11 mouse cellular contexts compared by ENCODE assay signal in the genomic region with DNA sequence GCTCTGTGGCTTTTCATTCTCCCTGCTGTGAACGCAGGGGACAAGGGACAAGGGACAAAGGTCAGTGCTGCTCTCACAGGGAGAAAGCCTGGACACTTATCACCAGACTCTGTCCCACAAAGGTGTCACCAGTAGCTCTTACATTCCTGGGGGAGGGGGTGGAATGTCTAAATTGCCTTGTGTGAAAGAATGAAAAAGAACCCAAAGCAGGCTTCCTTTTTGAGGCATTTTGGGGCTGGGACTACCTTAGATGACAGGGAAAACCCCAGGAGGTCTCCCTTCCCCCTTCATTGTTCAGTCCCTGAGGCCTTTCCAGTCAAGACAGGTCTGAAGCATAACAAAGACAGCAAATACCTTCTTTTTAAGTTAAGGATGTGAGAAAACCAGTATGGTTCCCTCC. TPM values are rescaled to one million over a fixed set of nuclear protein-coding genes. Genes with fewer than 3 reads are reported as not detected.
DNase-seq lines count a peak whose midpoint lies in the region; ATAC-seq and TF ChIP-seq lines count a peak whose summit lies in the region.
"Had no signal": no experiment of that assay in that cellular context is flagged by ENCODE, and none has a peak within 500 bp of the region (broad histone marks: within the 10 kb centered on the region; RNA-seq: fewer than 3 reads in every experiment).

No protein-coding gene starts in this region.

- H3K4me2 ChIP-seq in liver, embryonic 12.5 days = no peak overlapping the region
- H3K4me2 ChIP-seq in kidney, embryonic 14.5 days (replicated peaks; ENCODE audit: low read depth, low read length) = no peak overlapping the region

- no peak overlapping the region for H3K4me3 ChIP-seq in liver, embryonic 12.5 days
- no peak overlapping the region for H3K4me3 ChIP-seq in bone marrow, adult 2 months (replicated peaks; ENCODE audit: control insufficient read depth, low read depth, low read length)
- H3K4me3 ChIP-seq in kidney, embryonic 14.5 days (ENCODE audit: low read length) = no peak overlapping the region
- no peak overlapping the region for H3K4me3 ChIP-seq in small intestine, adult 2 months (ENCODE audit: low read depth, low read length)

- H3K27ac ChIP-seq in liver, embryonic 12.5 days = peak overlapping the region; percentile 7; the same call in 1 of the 2 replicates
- peak overlapping the region; percentile 58 for H3K27ac ChIP-seq in bone marrow, adult 2 months (ENCODE audit: control insufficient read depth, insufficient read depth, low read depth, low read length, poor library complexity)
- 0 out of 2 replicates have a peak overlapping the region, but pooled peaks have one; percentile 43 for H3K27ac ChIP-seq in kidney, embryonic 14.5 days (ENCODE audit: low read depth, low read length)
- H3K27ac ChIP-seq in small intestine, adult 2 months (ENCODE audit: insufficient read depth, low read depth, low read length) = peak overlapping the region; percentile 84

- no peak for ATAC-seq in liver, embryonic 12.5 days
- 0 out of 2 replicates have a peak, but pooled peaks have one; percentile 5 for ATAC-seq in kidney, embryonic 14.5 days (ENCODE audit: low FRiP score, low TSS enrichment)
- ATAC-seq: forebrain, postnatal 0 days had no signal

- DNase-seq in liver = no peak
- DNase-seq in layer of hippocampus, adult 11-12 months (ENCODE audit: low spot score) = no peak
- DNase-seq in layer of hippocampus, postnatal 10 days (ENCODE audit: low spot score in 2 of 2) = no peak
- DNase-seq: cerebellum, adult 2 months; forebrain, postnatal 0 days; layer of hippocampus, adult 9-11 months had no signal

- no peaks in the 10 kb centered on the region for H3K9me3 ChIP-seq in liver, embryonic 12.5 days (replicated peaks)
- no peaks in the 10 kb centered on the region for H3K9me3 ChIP-seq in kidney, embryonic 14.5 days (ENCODE audit: control insufficient read depth, low read length)
- H3K9me3 ChIP-seq: megakaryocyte, embryonic 14.5 days had no signal

- H3K27me3 ChIP-seq in liver, embryonic 12.5 days (replicated peaks) = no peaks in the 10 kb centered on the region
- no peaks in the 10 kb centered on the region for H3K27me3 ChIP-seq in kidney, embryonic 14.5 days (ENCODE audit: control insufficient read depth, insufficient read depth, low read length)
- no peaks in the 10 kb centered on the region for H3K27me3 ChIP-seq in small intestine, adult 2 months (ENCODE audit: control insufficient read depth, insufficient read depth, low read length)
- H3K27me3 ChIP-seq: megakaryocyte, embryonic 14.5 days had no signal

- no peaks in the 10 kb centered on the region for H3K36me3 ChIP-seq in liver, embryonic 12.5 days
- H3K36me3 ChIP-seq in kidney, embryonic 14.5 days (ENCODE audit: control insufficient read depth, insufficient read depth, low read length) = no peaks in the 10 kb centered on the region
- H3K36me3 ChIP-seq in small intestine, adult 2 months (ENCODE audit: control insufficient read depth, insufficient read depth, low read length) = no peaks in the 10 kb centered on the region

- 34% methylated on average over 1 of the region's 1 CpGs for WGBS in liver, embryonic 12.5 days (ENCODE audit: insufficient replicate concordance)
- 44% methylated on average over 1 of the region's 1 CpGs for WGBS in bone marrow, adult 2 months
- 10% methylated on average over 1 of the region's 1 CpGs for WGBS in kidney, embryonic 14.5 days
- WGBS in small intestine, adult 2 months = 10% methylated on average over 1 of the region's 1 CpGs

- no peak for TF ChIP-seq POLR2A in bone marrow, adult 2 months (IDR thresholded peaks at IDR 0.05; ENCODE audit: borderline replicate concordance, control insufficient read depth, low read depth, low read length)
- no peak for TF ChIP-seq POLR2A in small intestine, adult 2 months (IDR thresholded peaks at IDR 0.05; ENCODE audit: low read depth, low read length)

- no peak overlapping the region; the same call in 1 of the 2 replicates for H3K9ac ChIP-seq in liver, embryonic 12.5 days
- no peak overlapping the region for H3K9ac ChIP-seq in kidney, embryonic 14.5 days (ENCODE audit: low read depth, low read length)
- H3K9ac ChIP-seq: forebrain, postnatal 0 days had no signal

- TF ChIP-seq CTCF in bone marrow, adult 2 months (IDR thresholded peaks at IDR 0.05; ENCODE audit: control insufficient read depth, insufficient read depth, low read length) = no peak
- TF ChIP-seq CTCF in small intestine, adult 2 months (IDR thresholded peaks at IDR 0.05; ENCODE audit: extremely low read depth, insufficient read length, insufficient replicate concordance, low read depth, low read length) = no peak

- H3K4me1 ChIP-seq in liver, embryonic 12.5 days = peaks cover 25% of the 10 kb centered on the region
- H3K4me1 ChIP-seq in bone marrow, adult 2 months (ENCODE audit: control insufficient read depth, insufficient read depth, low read length) = peaks cover 9% of the 10 kb centered on the region
- peaks cover 23% of the 10 kb centered on the region for H3K4me1 ChIP-seq in kidney, embryonic 14.5 days (ENCODE audit: control insufficient read depth, insufficient read depth, low read length)
- peaks cover 24% of the 10 kb centered on the region for H3K4me1 ChIP-seq in small intestine, adult 2 months (ENCODE audit: control insufficient read depth, insufficient read depth, insufficient read length, low read length)

RNA-seq across cellular contexts. Expression of a gene that starts 4.4 kb away (rescaled TPM):
- polyA plus RNA-seq in liver, embryonic 12.5 days (2016; fragmentation: Nextera tagmentation; extraction: Ambion mirVana) = 0.61 TPM in 2 replicates
- 9.5 and 16.1 TPM in 2 replicates for polyA plus RNA-seq in bone marrow, adult 2 months (2011; ENCODE audit: insufficient read depth, insufficient read length, low replicate concordance, missing spikeins)
- 0.34 and 0.73 TPM in 2 replicates for polyA plus RNA-seq in kidney, embryonic 14.5 days (2014; fragmentation: Nextera tagmentation; extraction: Ambion mirVana)
- polyA plus RNA-seq in small intestine, adult 2 months (2012; rRNA removed) = 4.3 and 8.2 TPM in 2 replicates
- under 1 TPM in 1 of 2 experiments, not detected in 1; 0.29 TPM for total RNA-seq in layer of hippocampus, postnatal 10 days (2021)

RNA-seq across cellular contexts. Expression of a gene that starts 33.2 kb away (rescaled TPM):
- polyA plus RNA-seq in liver, embryonic 12.5 days (2016; fragmentation: Nextera tagmentation; extraction: Ambion mirVana) = 2.0 and 2.2 TPM in 2 replicates
- polyA plus RNA-seq in bone marrow, adult 2 months (2011; ENCODE audit: insufficient read depth, insufficient read length, low replicate concordance, missing spikeins) = 9.1 and 13.1 TPM in 2 replicates
- 6.5 and 11.4 TPM in 2 replicates for polyA plus RNA-seq in kidney, embryonic 14.5 days (2014; fragmentation: Nextera tagmentation; extraction: Ambion mirVana)
- 0.29 and 1.1 TPM in 2 replicates for polyA plus RNA-seq in small intestine, adult 2 months (2012; rRNA removed)
- total RNA-seq in layer of hippocampus, postnatal 10 days (2021) = 10 to 100 TPM; 25.4 to 25.9 TPM

RNA-seq across cellular contexts. Expression of a gene that starts 33.6 kb away (rescaled TPM):
- not detected in 2 replicates for polyA plus RNA-seq in liver, embryonic 12.5 days (2016; fragmentation: Nextera tagmentation; extraction: Ambion mirVana)
- not detected in 2 replicates for polyA plus RNA-seq in bone marrow, adult 2 months (2011; ENCODE audit: insufficient read depth, insufficient read length, low replicate concordance, missing spikeins)
- 0.51 TPM in 1 of 2 replicates, not detected in the other for polyA plus RNA-seq in kidney, embryonic 14.5 days (2014; fragmentation: Nextera tagmentation; extraction: Ambion mirVana)
- 0.61 and 1.0 TPM in 2 replicates for polyA plus RNA-seq in small intestine, adult 2 months (2012; rRNA removed)
- 1 to 10 TPM; 6.0 to 9.5 TPM for total RNA-seq in layer of hippocampus, postnatal 10 days (2021)
- polyA plus RNA-seq: forebrain, postnatal 0 days had no signal

Comparison
In these comparisons a context has a peak if more than half of its experiments do, and no peak if none do; other contexts are left out.
1. H3K27ac ChIP-seq: peak in every context shown above with its lines; median percentile 84 in small intestine, adult 2 months; 58 in bone marrow, adult 2 months; 43 in kidney, embryonic 14.5 days; 7 in liver, embryonic 12.5 days.